8 mouse cellular contexts compared by ENCODE assay signal in genomic region chr5:74196307-74196618, GRCm38 (mm10). TPM values are rescaled to one million over a fixed set of nuclear protein-coding genes. Genes with fewer than 3 reads are reported as not detected.
A peak's percentile ranks its signal among the peaks of the same experiment; 100 is the strongest.
DNase-seq lines count a peak whose midpoint lies in the region; ATAC-seq lines count a peak whose summit lies in the region.

No protein-coding gene starts in this region.

- H3K9me3 ChIP-seq in heart, embryonic 15.5 days (replicated peaks): no peaks in the 10 kb centered on the region
- no peaks in the 10 kb centered on the region for H3K9me3 ChIP-seq in midbrain, embryonic 13.5 days

- H3K4me1 ChIP-seq in heart, embryonic 15.5 days (replicated peaks): peaks cover 61% of the 10 kb centered on the region
- peaks cover 38% of the 10 kb centered on the region for H3K4me1 ChIP-seq in midbrain, embryonic 13.5 days (replicated peaks)

- 8% methylated on average over 4 of the region's 4 CpGs for WGBS in heart, embryonic 15.5 days
- 0% methylated on average over 4 of the region's 4 CpGs for WGBS in midbrain, embryonic 13.5 days

- no peaks in the 10 kb centered on the region for H3K27me3 ChIP-seq in heart, embryonic 15.5 days
- H3K27me3 ChIP-seq in midbrain, embryonic 13.5 days: peaks cover 22% of the 10 kb centered on the region

- peak overlapping the region; percentile 99 for H3K9ac ChIP-seq in heart, embryonic 15.5 days
- no peak overlapping the region for H3K9ac ChIP-seq in midbrain, embryonic 13.5 days (replicated peaks)

- H3K27ac ChIP-seq in heart, embryonic 15.5 days: peak overlapping the region; percentile 92
- no peak overlapping the region for H3K27ac ChIP-seq in midbrain, embryonic 13.5 days

- peaks cover 23% of the 10 kb centered on the region for H3K36me3 ChIP-seq in heart, embryonic 15.5 days
- H3K36me3 ChIP-seq in midbrain, embryonic 13.5 days: peaks cover 7% of the 10 kb centered on the region

- H3K4me3 ChIP-seq in heart, embryonic 15.5 days: peak overlapping the region; percentile 98
- peak overlapping the region; percentile 80 for H3K4me3 ChIP-seq in midbrain, embryonic 13.5 days (replicated peaks)

- ATAC-seq in heart, embryonic 15.5 days (replicated peaks; ENCODE audit: insufficient number of reproducible peaks, insufficient read depth, low FRiP score, low read depth): no peak
- no peak for ATAC-seq in midbrain, embryonic 13.5 days

- peak overlapping the region; percentile 97 for H3K4me2 ChIP-seq in heart, embryonic 15.5 days
- H3K4me2 ChIP-seq in midbrain, embryonic 13.5 days (replicated peaks): peak overlapping the region; percentile 92

- peak; percentile 60 for DNase-seq in testis, postnatal 10 days (ENCODE audit: low spot score)
- DNase-seq in testis, postnatal 14 days (ENCODE audit: low spot score): no peak
- peak; percentile 79 to 83 for DNase-seq in kidney, postnatal 25 days
- peak; percentile 82 for DNase-seq in yolk sac, embryonic 10.5 days (ENCODE audit: low spot score)
- DNase-seq in right cerebral cortex, adult 18-20 months: no peak
- DNase-seq in frontal cortex, postnatal 10 days (ENCODE audit: low spot score in 2 of 2): no peak

RNA-seq across cellular contexts. Expression of gene Rasl11b, which starts 1.2 kb away (rescaled TPM):
- 90.2 and 101 TPM in 2 replicates for polyA plus RNA-seq in heart, embryonic 15.5 days (2015; fragmentation: Nextera tagmentation; extraction: Ambion mirVana)
- polyA plus RNA-seq in midbrain, embryonic 13.5 days (2015; fragmentation: Nextera tagmentation; extraction: Ambion mirVana): 11.0 and 11.7 TPM in 2 replicates

Comparison
In these comparisons a context has a peak if more than half of its experiments do, and no peak if none do; other contexts are left out.
1. DNase-seq: peak in testis, postnatal 10 days (single experiment), kidney, postnatal 25 days (2 of 2) and yolk sac, embryonic 10.5 days (single experiment); none in testis, postnatal 14 days (single experiment), right cerebral cortex, adult 18-20 months (single experiment) and frontal cortex, postnatal 10 days (0 of 2).